Comparison of ENCODE assay signal across 8 mouse cellular contexts in the genomic region with DNA sequence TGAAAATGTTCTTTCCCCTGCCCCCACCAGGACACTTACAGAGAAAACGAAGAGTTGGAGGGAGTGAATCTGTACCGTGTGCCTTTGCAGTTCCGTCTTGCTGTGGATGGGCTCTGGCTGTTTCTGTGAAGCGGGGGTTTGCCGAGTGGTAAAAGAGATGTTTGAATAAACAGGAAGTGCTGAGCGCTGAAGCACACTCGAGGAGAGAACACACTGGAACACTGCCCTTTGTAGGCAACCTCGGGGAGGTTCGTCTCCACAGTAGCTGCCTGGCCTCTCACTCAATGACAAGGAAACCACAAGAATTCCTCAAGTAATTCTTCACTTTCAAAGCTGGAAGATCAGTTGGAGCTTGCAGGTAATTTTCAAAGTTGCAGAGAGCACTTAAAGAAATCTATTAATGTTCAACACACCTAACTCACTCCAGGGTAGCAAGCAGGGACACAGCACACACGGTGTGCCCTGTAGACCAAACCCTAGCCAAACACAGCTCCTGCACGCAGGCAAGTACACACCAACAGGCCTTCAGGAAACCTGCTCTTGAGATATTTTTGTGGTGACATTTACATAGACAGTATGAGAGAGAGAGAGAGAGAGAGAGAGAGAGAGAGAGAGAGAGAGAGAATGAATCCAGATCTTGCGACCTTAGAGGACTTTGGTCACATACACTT.
DNase-seq lines count a peak whose midpoint lies in the region; ATAC-seq and TF ChIP-seq lines count a peak whose summit lies in the region.

No protein-coding gene starts in this region.

- peak; percentile 42 for DNase-seq in R1 (ENCODE audit: low read depth, low spot score)
- peak; percentile 33 for DNase-seq in hindbrain, embryonic 11.5 days (ENCODE audit: low spot score)
- DNase-seq in limb, embryonic 11.5 days (ENCODE audit: low spot score): peak; percentile 41
- no peak for DNase-seq in midbrain, embryonic 10.5 days (ENCODE audit: low spot score)
- peak; percentile 83 for DNase-seq in spleen, postnatal 36 days (ENCODE audit: low spot score in 2 of 2)
- DNase-seq in cerebellum, postnatal 4 days (ENCODE audit: low spot score in 2 of 2): no peak

- ATAC-seq in forebrain, embryonic 15.5 days (replicated peaks): no peak
- no peak for ATAC-seq in hindbrain, embryonic 11.5 days (ENCODE audit: low FRiP score)
- ATAC-seq in limb, embryonic 11.5 days (ENCODE audit: insufficient number of reproducible peaks, low FRiP score, low TSS enrichment, low read depth): no peak

- peak overlapping the region; percentile 4 for H3ac ChIP-seq in C2C12 (ENCODE audit: control insufficient read depth, insufficient read length, low read depth)

- H3K36me3 ChIP-seq in C2C12 (ENCODE audit: control insufficient read depth, insufficient read depth): no peaks in the 10 kb centered on the region
- no peaks in the 10 kb centered on the region for H3K36me3 ChIP-seq in forebrain, embryonic 15.5 days
- H3K36me3 ChIP-seq in hindbrain, embryonic 11.5 days (ENCODE audit: control insufficient read depth, insufficient read depth, low read length): no peaks in the 10 kb centered on the region
- no peaks in the 10 kb centered on the region for H3K36me3 ChIP-seq in limb, embryonic 11.5 days (ENCODE audit: control insufficient read depth, insufficient read depth, low read length)
- H3K36me3 ChIP-seq in midbrain, embryonic 10.5 days: no peaks in the 10 kb centered on the region

- H3K79me3 ChIP-seq in C2C12 (ENCODE audit: low read depth): no peaks in the 10 kb centered on the region

- peak overlapping the region; percentile 19 for H3K4me3 ChIP-seq in C2C12 (ENCODE audit: insufficient read depth, poor library complexity, severe bottlenecking)
- no peak overlapping the region for H3K4me3 ChIP-seq in forebrain, embryonic 15.5 days
- H3K4me3 ChIP-seq in hindbrain, embryonic 11.5 days (ENCODE audit: low read depth, low read length): no peak overlapping the region
- no peak overlapping the region for H3K4me3 ChIP-seq in limb, embryonic 11.5 days (ENCODE audit: low read depth, low read length)
- H3K4me3 ChIP-seq in midbrain, embryonic 10.5 days: no peak overlapping the region

- peaks cover 32% of the 10 kb centered on the region for H3K4me1 ChIP-seq in forebrain, embryonic 15.5 days
- peaks cover 8% of the 10 kb centered on the region for H3K4me1 ChIP-seq in hindbrain, embryonic 11.5 days (replicated peaks; ENCODE audit: control insufficient read depth, insufficient read depth, low read length)
- H3K4me1 ChIP-seq in limb, embryonic 11.5 days (ENCODE audit: control insufficient read depth, insufficient read depth, low read length): peaks cover 20% of the 10 kb centered on the region
- H3K4me1 ChIP-seq in midbrain, embryonic 10.5 days: peaks cover 72% of the 10 kb centered on the region

- TF ChIP-seq CTCF in C2C12 (IDR thresholded peaks at IDR 0.05; ENCODE audit: control insufficient read depth, insufficient read depth, insufficient read length): no peak

- WGBS in forebrain, embryonic 15.5 days: 30% methylated on average over 12 of the region's 12 CpGs
- 34% methylated on average over 12 of the region's 12 CpGs for WGBS in hindbrain, embryonic 11.5 days
- WGBS in limb, embryonic 11.5 days: 25% methylated on average over 12 of the region's 12 CpGs
- WGBS in midbrain, embryonic 10.5 days: 35% methylated on average over 12 of the region's 12 CpGs

- no peaks in the 10 kb centered on the region for H3K27me3 ChIP-seq in C2C12 (ENCODE audit: control insufficient read depth, insufficient read depth, insufficient read length)
- no peaks in the 10 kb centered on the region for H3K27me3 ChIP-seq in forebrain, embryonic 15.5 days
- 0 out of 2 replicates have a peak, but pooled peaks cover 2% of the 10 kb centered on the region for H3K27me3 ChIP-seq in hindbrain, embryonic 11.5 days (ENCODE audit: control insufficient read depth, insufficient read depth, low read length)
- no peaks in the 10 kb centered on the region for H3K27me3 ChIP-seq in limb, embryonic 11.5 days (ENCODE audit: control insufficient read depth, insufficient read depth, low read length)
- no peaks in the 10 kb centered on the region for H3K27me3 ChIP-seq in midbrain, embryonic 10.5 days (ENCODE audit: low read depth, poor library complexity, severe bottlenecking)

- peak overlapping the region; percentile 22 for H3K4me2 ChIP-seq in forebrain, embryonic 15.5 days (replicated peaks)
- no peak overlapping the region for H3K4me2 ChIP-seq in hindbrain, embryonic 11.5 days (replicated peaks; ENCODE audit: low read depth, low read length)
- H3K4me2 ChIP-seq in limb, embryonic 11.5 days (ENCODE audit: low read depth, severe bottlenecking): peak overlapping the region; percentile 33

- H3K9ac ChIP-seq in forebrain, embryonic 15.5 days (replicated peaks): no peak overlapping the region
- no peak overlapping the region for H3K9ac ChIP-seq in hindbrain, embryonic 11.5 days (ENCODE audit: low read depth, low read length)
- H3K9ac ChIP-seq in limb, embryonic 11.5 days (ENCODE audit: low read length): peak overlapping the region; percentile 8; the same call in 1 of the 2 replicates

- H3K79me2 ChIP-seq in C2C12 (ENCODE audit: control insufficient read depth, insufficient read depth): no peaks in the 10 kb centered on the region

- no peaks in the 10 kb centered on the region for H3K9me3 ChIP-seq in forebrain, embryonic 15.5 days
- no peaks in the 10 kb centered on the region for H3K9me3 ChIP-seq in hindbrain, embryonic 11.5 days (ENCODE audit: control insufficient read depth, low read length)
- no peaks in the 10 kb centered on the region for H3K9me3 ChIP-seq in limb, embryonic 11.5 days (ENCODE audit: control insufficient read depth, low read length)
- H3K9me3 ChIP-seq in midbrain, embryonic 10.5 days (replicated peaks): no peaks in the 10 kb centered on the region

- H3K27ac ChIP-seq in forebrain, embryonic 15.5 days (replicated peaks): 0 out of 2 replicates have a peak overlapping the region, but pooled peaks have one; percentile 1
- no peak overlapping the region for H3K27ac ChIP-seq in hindbrain, embryonic 11.5 days (ENCODE audit: low read depth, low read length)
- peak overlapping the region; percentile 48; the same call in 1 of the 2 replicates for H3K27ac ChIP-seq in limb, embryonic 11.5 days (replicated peaks; ENCODE audit: low read depth, low read length)
- peak overlapping the region; percentile 52; the same call in 1 of the 2 replicates for H3K27ac ChIP-seq in midbrain, embryonic 10.5 days (replicated peaks)

TF ChIP-seq in C2C12, 6 proteins besides CTCF, POLR2A, EP300 and RAD21:
- TF ChIP-seq CEBPB (IDR thresholded peaks at IDR 0.05; ENCODE audit: low read depth) (no peak), MYOG (IDR thresholded peaks at IDR 0.05; ENCODE audit: control insufficient read depth, extremely low read depth, insufficient read length) (no peak), FOSL1 (IDR thresholded peaks at IDR 0.05; ENCODE audit: insufficient read depth, low read length, poor library complexity, severe bottlenecking) (no peak), MAX (IDR thresholded peaks at IDR 0.05) (no peak), MYOD1 (IDR thresholded peaks at IDR 0.05; ENCODE audit: control insufficient read depth, insufficient read length, low read depth) (no peak)

Comparison
In these comparisons a context has a peak if more than half of its experiments do, and no peak if none do; other contexts are left out.
1. DNase-seq: peak in R1 (single experiment), hindbrain, embryonic 11.5 days (single experiment), limb, embryonic 11.5 days (single experiment) and spleen, postnatal 36 days (2 of 2); none in midbrain, embryonic 10.5 days (single experiment) and cerebellum, postnatal 4 days (0 of 2).